Mouse (Mus musculus) MEL (cell line): ENCODE results near the gene Herpud1. TPM values are rescaled to one million over a fixed set of nuclear protein-coding genes. Genes with fewer than 3 reads are reported as not detected.

Experiments
- DNase-seq: peaks from one replicate; pipeline ENCODE4 v3.0.0; 2011; ENCODE audit warnings: low read depth, low spot score
- H3K27ac ChIP-seq: 2 replicates; pipeline ENCODE4 v1.5.1; 2012; ENCODE audit warnings: low read depth, mild to moderate bottlenecking, control low read depth, low read length, moderate library complexity; ENCODE audit not compliant: control insufficient read depth
- H3K27me3 ChIP-seq, 2 experiments: fragments of 150-350 bp in 1 of 2; sonication (generic) in 1 of 2; 2 replicates each; pipeline ENCODE4 v1.6.1; 2012; ENCODE audit warnings: low read length in 2 of 2, mild to moderate bottlenecking in 2 of 2, improper control_type of control experiment in 1 of 2, moderate library complexity in 1 of 2; ENCODE audit not compliant: insufficient read depth in 2 of 2, control insufficient read depth in 1 of 2
- H3K36me3 ChIP-seq, 2 experiments: 2 replicates each; pipeline ENCODE4 v1.6.1; 2012 to 2014; ENCODE audit warnings: low read length in 2 of 2, improper control_type of control experiment in 1 of 2, inconsistent platforms in 1 of 2, mild to moderate bottlenecking in 1 of 2; ENCODE audit not compliant: insufficient read depth in 2 of 2, control insufficient read depth in 1 of 2
- H3K4me1 ChIP-seq, 2 experiments: fragments of 150-350 bp in 1 of 2; sonication (generic) in 1 of 2; 2 replicates each; pipeline ENCODE4 v1.6.1; 2012; ENCODE audit warnings: low read length in 2 of 2, improper control_type of control experiment in 1 of 2, mild to moderate bottlenecking in 1 of 2; ENCODE audit not compliant: insufficient read depth in 2 of 2, control insufficient read depth in 1 of 2
- H3K4me3 ChIP-seq, 2 experiments: fragments of 150-350 bp in 1 of 2; sonication (generic) in 1 of 2; 2 replicates each; pipeline ENCODE4 v1.5.1; 2012; ENCODE audit warnings: low read depth in 2 of 2, low read length in 2 of 2, mild to moderate bottlenecking in 2 of 2, moderate library complexity in 2 of 2, control low read depth in 1 of 2, improper control_type of control experiment in 1 of 2; ENCODE audit not compliant: control insufficient read depth in 1 of 2, insufficient read depth in 1 of 2
- H3K79me2 ChIP-seq: 2 replicates; pipeline ENCODE4 v1.6.1; 2012; ENCODE audit warnings: mild to moderate bottlenecking, low read length, moderate library complexity; ENCODE audit not compliant: control insufficient read depth, poor library complexity, insufficient read depth
- H3K9ac ChIP-seq: 2 replicates; pipeline ENCODE4 v1.6.1; 2012; ENCODE audit warnings: low read depth, mild to moderate bottlenecking, control low read depth, low read length, moderate library complexity; ENCODE audit not compliant: control insufficient read depth, poor library complexity, severe bottlenecking
- H3K9me3 ChIP-seq: fragments of 150-350 bp; sonication (generic); replicated peaks from 2 replicates; pipeline ENCODE4 v1.6.1; 2012; ENCODE audit warnings: mild to moderate bottlenecking, low read length, improper control_type of control experiment, moderate library complexity; ENCODE audit not compliant: insufficient read depth
- BHLHE40 ChIP-seq: IDR thresholded peaks from 2 replicates; pipeline ENCODE4 v1.6.1; 2012; ENCODE audit warnings: low read depth, mild to moderate bottlenecking, inconsistent platforms, low read length, improper control_type of control experiment, borderline replicate concordance
- CHD2 ChIP-seq: IDR thresholded peaks from 2 replicates; pipeline ENCODE4 v1.6.1; 2011; ENCODE audit warnings: low read length, improper control_type of control experiment
- CTCF ChIP-seq, 3 experiments: IDR thresholded peaks in 2 of 3; conservative IDR thresholded peaks in 1 of 3; 2 replicates each; pipeline ENCODE4 v1.5.1; 2011 to 2012; ENCODE audit warnings: low read length in 3 of 3, low read depth in 2 of 3, mild to moderate bottlenecking in 2 of 3, improper control_type of control experiment in 1 of 3, inconsistent platforms in 1 of 3, mixed read lengths in 1 of 3, moderate library complexity in 1 of 3; ENCODE audit not compliant: control insufficient read depth in 1 of 3, insufficient read depth in 1 of 3, poor library complexity in 1 of 3, severe bottlenecking in 1 of 3
- E2F4 ChIP-seq: IDR thresholded peaks from 2 replicates; pipeline ENCODE4 v1.6.1; 2011; ENCODE audit warnings: low read depth, low read length, improper control_type of control experiment, borderline replicate concordance
- ELF1 ChIP-seq: IDR thresholded peaks from 2 replicates; pipeline ENCODE4 v1.6.1; 2014; ENCODE audit warnings: low read depth, mild to moderate bottlenecking, inconsistent platforms, low read length, improper control_type of control experiment, moderate library complexity
- GABPA ChIP-seq: IDR thresholded peaks from 2 replicates; pipeline ENCODE4 v1.6.1; 2012; ENCODE audit warnings: low read depth, mild to moderate bottlenecking, inconsistent platforms, low read length, improper control_type of control experiment, moderate library complexity
- GATA1 ChIP-seq: IDR thresholded peaks from 2 replicates; pipeline ENCODE4 v1.6.1; 2011; ENCODE audit warnings: low read depth, low read length, improper control_type of control experiment
- HCFC1 ChIP-seq: IDR thresholded peaks from 2 replicates; pipeline ENCODE4 v1.6.1; 2012; ENCODE audit warnings: low read depth, mild to moderate bottlenecking, inconsistent platforms, low read length, improper control_type of control experiment, moderate library complexity
- JUND ChIP-seq: IDR thresholded peaks from 2 replicates; pipeline ENCODE4 v1.6.1; 2011; ENCODE audit warnings: low read depth, mild to moderate bottlenecking, improper control_type of control experiment, low read length
- MAFK ChIP-seq: IDR thresholded peaks from 2 replicates; pipeline ENCODE4 v1.6.1; 2011; ENCODE audit warnings: low read depth, mild to moderate bottlenecking, low read length, improper control_type of control experiment, borderline replicate concordance
- MAZ ChIP-seq: IDR thresholded peaks from 2 replicates; pipeline ENCODE4 v1.6.1; 2012; ENCODE audit warnings: low read depth, mild to moderate bottlenecking, inconsistent platforms, low read length, improper control_type of control experiment
- MEF2A ChIP-seq: IDR thresholded peaks from 2 replicates; pipeline ENCODE4 v1.6.1; 2014; ENCODE audit warnings: low read depth, mild to moderate bottlenecking, inconsistent platforms, low read length, improper control_type of control experiment; ENCODE audit not compliant: poor library complexity, insufficient replicate concordance, severe bottlenecking; ENCODE audit errors: extremely low read depth
- NRF1 ChIP-seq: IDR thresholded peaks from 2 replicates; pipeline ENCODE4 v1.6.1; 2014; ENCODE audit warnings: low read depth, mild to moderate bottlenecking, inconsistent platforms, low read length, improper control_type of control experiment, moderate library complexity; ENCODE audit not compliant: poor library complexity, insufficient read depth, severe bottlenecking
- POLR2AphosphoS2 ChIP-seq: IDR thresholded peaks from 2 replicates; pipeline ENCODE4 v1.6.1; 2011; ENCODE audit warnings: low read length, improper control_type of control experiment
- RAD21 ChIP-seq: IDR thresholded peaks from 2 replicates; pipeline ENCODE4 v1.6.1; 2011; ENCODE audit warnings: mild to moderate bottlenecking, low read depth, low read length, improper control_type of control experiment
- RCOR1 ChIP-seq: IDR thresholded peaks from 2 replicates; pipeline ENCODE4 v1.6.1; 2012; ENCODE audit warnings: low read depth, mild to moderate bottlenecking, inconsistent platforms, low read length, improper control_type of control experiment
- TAL1 ChIP-seq: IDR thresholded peaks from 2 replicates; pipeline ENCODE4 v1.6.1; 2012; ENCODE audit warnings: mild to moderate bottlenecking, inconsistent platforms, low read length, moderate library complexity, mixed read lengths
- TBP ChIP-seq: IDR thresholded peaks from 2 replicates; pipeline ENCODE4 v1.8.0; 2011; ENCODE audit warnings: low read depth, low read length, improper control_type of control experiment
- UBTF ChIP-seq: IDR thresholded peaks from 2 replicates; pipeline ENCODE4 v1.6.1; 2012; ENCODE audit warnings: low read depth, mild to moderate bottlenecking, inconsistent platforms, low read length, improper control_type of control experiment, moderate library complexity, borderline replicate concordance; ENCODE audit not compliant: insufficient read depth
- USF2 ChIP-seq, 2 experiments: IDR thresholded peaks; 2 replicates each; pipeline ENCODE4 v1.6.1; 2011 to 2012; ENCODE audit warnings: improper control_type of control experiment in 2 of 2, low read length in 2 of 2, borderline replicate concordance in 1 of 2, inconsistent platforms in 1 of 2, low read depth in 1 of 2, mild to moderate bottlenecking in 1 of 2; ENCODE audit not compliant: insufficient read depth in 1 of 2
- ZC3H11A ChIP-seq: IDR thresholded peaks from 2 replicates; pipeline ENCODE4 v1.6.1; 2012; ENCODE audit warnings: low read depth, mild to moderate bottlenecking, inconsistent platforms, low read length, improper control_type of control experiment
- ZMIZ1 ChIP-seq: IDR thresholded peaks from 2 replicates; pipeline ENCODE4 v1.6.1; 2012; ENCODE audit warnings: low read depth, mild to moderate bottlenecking, inconsistent platforms, low read length, improper control_type of control experiment, moderate library complexity
- polyA plus RNA-seq, 2 experiments: library from polyadenylated mRNA; stranded (reverse) in 1 of 2; unstranded in 1 of 2; fragments of >175 nt in 1 of 2; fragments of >200 nt in 1 of 2; gene quantifications; 2 replicates each; pipeline versions ENCODE4 v1.2.1 to v1.2.4; 2012; ENCODE audit warnings: low replicate concordance in 2 of 2, low read depth in 1 of 2; ENCODE audit not compliant: insufficient read length in 2 of 2, insufficient read depth in 1 of 2, missing spikeins in 1 of 2
- total RNA-seq: library from RNA; depleted of rRNA; stranded (reverse); fragments of 300-350 nt; gene quantifications from 2 replicates; pipeline ENCODE4 v1.2.3, GENCODE M21; 2012

Gene Herpud1
- total and polyA plus RNA-seq, 3 experiments, result 66.1 to 66.9 TPM; not detected in 1

DNA sequence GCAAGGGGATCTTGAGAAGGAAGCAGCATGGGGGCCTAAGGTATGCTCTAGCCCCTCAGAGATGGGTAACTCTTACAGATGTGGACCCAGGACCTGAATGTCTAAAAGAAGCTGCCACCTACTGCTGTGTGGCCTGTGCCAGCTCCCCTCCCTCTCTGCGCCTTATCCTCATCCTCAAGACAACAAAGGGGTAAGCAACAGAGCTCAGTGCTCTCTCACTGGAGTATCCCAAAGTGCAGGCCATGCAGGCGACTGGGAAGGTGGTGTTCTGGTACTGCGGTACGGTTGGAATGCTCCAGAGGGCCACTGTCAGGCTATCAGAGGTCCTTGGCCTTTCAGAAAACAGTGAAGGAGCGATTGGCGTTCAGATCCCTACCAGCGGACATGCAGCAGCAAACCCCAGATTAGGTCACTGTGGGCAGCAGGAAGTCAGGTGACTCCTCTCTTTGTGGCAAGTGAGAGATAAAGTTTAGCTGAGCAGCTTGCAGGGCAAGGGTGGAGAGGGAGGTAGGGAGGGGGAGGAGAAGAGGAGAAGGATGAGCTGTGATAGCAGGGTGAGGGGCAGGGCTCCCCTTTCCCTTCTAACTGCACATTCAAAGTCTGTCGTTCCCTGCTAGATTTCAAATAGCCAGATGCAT lies 22.3 kb downstream of the Herpud1 start (continued):
- TF ChIP-seq TAL1 (peak; percentile 47), RCOR1 (peak; percentile 68), GABPA (no peak), CTCF (IDR thresholded peaks at IDR 0.05 in 2 of 3, conservative IDR thresholded peaks at IDR 0.05 in 1 of 3; ENCODE audit: control insufficient read depth in 1 of 3, insufficient read depth in 1 of 3, low read depth in 2 of 3, low read length in 3 of 3, poor library complexity in 1 of 3, severe bottlenecking in 1 of 3) (no peak), MAZ (peak; percentile 43; the same call in 1 of the 2 replicates), CHD2 (no peak), USF2 (IDR thresholded peaks at IDR 0.05; ENCODE audit: borderline replicate concordance in 1 of 2, insufficient read depth in 1 of 2, low read depth in 1 of 2, low read length in 2 of 2) (0 out of 4 replicates have a peak, but pooled peaks of 1 of the 2 experiments have one; percentile 36), ELF1 (0 out of 2 replicates have a peak, but pooled peaks have one; percentile 30), UBTF (no peak)

DNA sequence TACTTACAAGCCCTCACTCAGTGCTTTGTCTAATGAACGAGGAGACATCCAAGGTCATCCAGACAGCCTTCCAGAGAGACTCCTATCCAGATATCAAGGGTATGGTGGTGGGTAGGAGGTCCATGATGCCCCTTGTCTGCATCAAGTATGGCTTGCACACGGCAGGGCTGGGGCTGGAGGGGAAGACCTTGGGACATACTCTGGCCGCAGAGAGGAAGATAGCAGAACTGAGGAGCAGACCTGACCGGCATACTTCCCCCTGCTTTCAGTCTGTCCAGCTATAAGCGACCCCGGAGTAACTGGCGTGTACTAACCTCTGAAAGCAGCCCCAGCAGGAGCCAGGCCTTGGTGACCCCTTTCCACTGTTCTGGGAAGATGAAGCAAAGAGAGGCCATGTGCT lies 23.3 kb downstream of the Herpud1 start:
- H3K36me3 ChIP-seq, result peaks cover 0 to 12% of the 10 kb centered on the region in 2 experiments; a peak in 2 of 4 replicates
- H3K79me2 ChIP-seq, result no peaks in the 10 kb centered on the region
- H3K27ac ChIP-seq, result no peak overlapping the region
- H3K4me3 ChIP-seq, result no peak overlapping the region
- DNase-seq, result no peak
- no peaks in the 10 kb centered on the region for H3K27me3 ChIP-seq
- no peak for TF ChIP-seq POLR2AphosphoS2
- TF ChIP-seq HCFC1, result no peak
- TF ChIP-seq MAZ, result no peak
- TF ChIP-seq MAFK, result no peak
- TF ChIP-seq RCOR1, result no peak
- TF ChIP-seq E2F4, result no peak
- no peak for TF ChIP-seq TBP
- no peak for TF ChIP-seq NRF1
- TF ChIP-seq ZC3H11A, result no peak
- TF ChIP-seq MEF2A, result no peak
- TF ChIP-seq BHLHE40, result no peak
- TF ChIP-seq GABPA, result no peak
- TF ChIP-seq JUND, result no peak
- no peak for TF ChIP-seq RAD21
- no peak for TF ChIP-seq GATA1
- TF ChIP-seq ZMIZ1, result no peak
- H3K9me3 ChIP-seq, result no peaks in the 10 kb centered on the region
- no peak overlapping the region for H3K9ac ChIP-seq
- peaks cover 2 to 16% of the 10 kb centered on the region in 2 experiments; a peak in 3 of 4 replicates for H3K4me1 ChIP-seq
